Mouse (Mus musculus): ENCODE data around the gene Smpd3.

- TF ChIP-seq POLR2A (IDR thresholded peaks at IDR 0.05; ENCODE audit: low read depth, low read length) (peak; percentile 88), CTCF (conservative IDR thresholded peaks at IDR 0.05; ENCODE audit: insufficient read depth, insufficient read length, low read depth, low read length) (no peak)
Observed at GRCm38 (mm10) chr8:106210821-106211345, 126.9 kb downstream of the Smpd3 start, which contains the start of the genes Slc7a6os and Prmt7.

All from kidney, adult 2 months (tissue).